Mouse (Mus musculus): ENCODE data around the gene Wnt5b.

DNA sequence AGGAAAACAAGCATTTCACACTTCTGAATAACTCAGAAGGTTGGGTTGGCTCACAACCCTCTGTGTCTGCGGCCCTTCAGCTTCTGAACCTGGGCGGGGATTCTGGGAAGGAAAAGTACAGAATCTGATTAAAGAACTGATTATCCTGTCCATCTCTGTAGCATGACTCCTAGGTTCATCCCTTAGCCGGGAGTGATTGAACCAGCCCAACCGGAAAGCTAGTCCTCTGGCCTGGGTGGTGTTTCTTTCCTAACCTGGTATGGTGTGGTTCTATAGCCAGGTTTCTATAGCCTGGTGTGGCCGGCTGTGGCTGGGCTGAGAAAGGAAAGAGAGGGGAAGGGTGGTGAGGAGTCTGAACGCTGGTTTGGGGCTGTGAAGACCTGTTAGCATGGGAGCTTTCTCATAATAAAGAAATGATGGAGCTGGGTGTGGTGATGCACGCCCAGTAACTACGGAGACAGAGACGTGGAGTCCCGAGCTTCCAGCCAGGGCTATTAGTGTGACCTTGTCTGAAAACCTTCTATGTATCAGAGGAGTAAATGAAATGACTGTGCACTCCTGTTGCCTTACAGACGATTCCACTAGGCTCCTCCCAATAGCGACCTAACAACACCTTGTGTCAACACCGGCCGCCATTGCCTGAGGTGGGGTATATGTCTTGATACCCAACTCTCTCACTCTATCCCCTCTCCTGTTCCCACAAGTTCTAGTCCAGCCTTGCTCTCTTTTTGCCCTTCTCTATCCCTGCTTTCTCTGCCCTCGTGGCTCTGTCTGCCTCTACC lies 129.7 kb downstream of the Wnt5b start:
- TF ChIP-seq POLR2A (IDR thresholded peaks at IDR 0.05; ENCODE audit: borderline replicate concordance, control insufficient read depth, low read depth, low read length) (no peak), CTCF (IDR thresholded peaks at IDR 0.05; ENCODE audit: control insufficient read depth, insufficient read depth, low read length) (no peak)

Data from bone marrow, adult 2 months (tissue).